Mouse (Mus musculus): ENCODE data around the gene Zfp281.

Gene Zfp281

GRCm38 (mm10) chr1:136624146-136625018 is at the start of gene Zfp281:
Gene Zfp281 (plus strand): TSS chr1:136624901.
- DNase-seq = peak; percentile 92 to 94

- DNase-seq = no peak
These were observed 46.6 kb upstream of the Zfp281 start for GRCm38 (mm10) chr1:136577890-136578663.

DNA sequence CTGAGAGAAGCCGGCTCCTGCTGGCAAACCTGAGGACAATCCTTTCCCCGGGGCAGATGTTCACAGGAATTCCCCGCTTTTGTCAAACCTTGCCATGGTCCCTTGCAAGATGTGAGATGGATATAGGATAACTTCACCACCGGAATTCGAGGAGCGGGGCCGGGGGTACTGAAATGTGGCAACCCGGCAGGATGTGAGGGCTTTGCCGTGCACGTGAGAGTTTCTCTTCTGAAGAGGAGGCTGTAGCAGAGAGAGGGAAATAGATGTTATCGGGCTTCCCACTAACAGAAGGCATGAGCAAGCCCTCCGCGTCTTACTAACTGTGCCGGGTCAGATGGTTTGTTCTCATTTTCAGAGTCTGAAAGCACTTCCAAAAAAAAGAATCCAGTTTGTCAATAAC is 45.3 kb upstream of the Zfp281 start:
- peak in 1 of 2 experiments; percentile 21 for DNase-seq

DNA sequence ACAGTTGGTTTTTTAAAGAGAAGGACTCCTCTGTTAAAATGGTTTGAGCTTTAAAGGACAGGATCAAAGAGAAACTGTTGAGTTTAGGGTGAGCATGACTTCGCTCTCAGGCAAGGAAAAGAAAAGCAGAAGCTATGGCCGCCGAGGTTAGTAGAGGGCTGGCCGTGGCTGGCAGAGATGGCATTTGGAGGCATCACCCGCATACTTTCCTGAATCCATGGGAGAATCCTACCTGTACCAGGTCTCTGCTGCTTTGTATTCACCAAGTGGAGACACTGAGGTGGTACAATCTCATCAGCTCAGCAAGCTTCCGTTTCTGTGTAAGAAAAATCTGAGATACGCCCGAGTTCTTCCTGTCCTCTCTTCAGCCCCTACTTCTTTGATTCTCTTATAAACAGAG is 44.4 kb upstream of the Zfp281 start:
- DNase-seq = no peak

DNA sequence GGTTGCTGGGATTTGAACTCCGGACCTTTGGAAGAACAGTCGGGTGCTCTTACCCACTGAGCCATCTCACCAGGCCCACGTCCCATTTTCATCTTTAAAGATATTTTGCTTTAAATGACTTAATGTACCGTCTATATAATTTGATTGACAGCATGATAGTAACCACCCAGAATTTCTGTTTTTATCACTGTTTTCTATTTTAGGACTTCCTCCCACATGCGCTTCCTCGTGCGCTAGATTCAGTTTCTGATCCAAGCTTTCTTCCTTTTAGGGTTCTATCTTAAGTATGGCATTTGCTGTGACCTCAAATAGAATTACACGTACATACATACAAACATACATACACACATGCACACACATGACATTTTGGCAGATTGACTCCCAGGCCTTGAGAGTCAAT is 42.9 kb upstream of the Zfp281 start:
- DNase-seq = no peak

- DNase-seq = no peak
These were observed 36.8 kb upstream of the Zfp281 start for GRCm38 (mm10) chr1:136587761-136588405.

- no peak for DNase-seq
These were observed 35.8 kb upstream of the Zfp281 start for GRCm38 (mm10) chr1:136588908-136589307.

DNA sequence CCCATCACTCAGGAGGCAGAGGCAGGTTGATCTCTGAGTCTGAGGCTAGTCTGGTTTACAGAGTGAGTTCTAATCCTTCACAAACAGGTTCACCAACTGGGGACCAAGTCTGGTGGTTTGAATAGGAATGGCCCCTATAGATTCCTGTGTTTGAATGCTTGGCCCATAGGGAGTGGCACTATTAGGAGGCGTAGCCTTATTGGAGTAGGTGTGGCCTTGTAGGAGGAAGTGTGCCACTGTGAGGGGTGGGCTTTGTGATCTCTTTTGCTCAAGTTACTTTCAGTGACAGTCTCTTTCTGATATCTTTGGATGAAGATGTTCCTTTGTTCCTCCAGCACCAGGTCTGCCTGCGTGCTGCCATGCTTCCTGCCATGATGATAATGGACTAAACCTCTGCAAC is 32.0 kb upstream of the Zfp281 start:
- no peak for DNase-seq

DNA sequence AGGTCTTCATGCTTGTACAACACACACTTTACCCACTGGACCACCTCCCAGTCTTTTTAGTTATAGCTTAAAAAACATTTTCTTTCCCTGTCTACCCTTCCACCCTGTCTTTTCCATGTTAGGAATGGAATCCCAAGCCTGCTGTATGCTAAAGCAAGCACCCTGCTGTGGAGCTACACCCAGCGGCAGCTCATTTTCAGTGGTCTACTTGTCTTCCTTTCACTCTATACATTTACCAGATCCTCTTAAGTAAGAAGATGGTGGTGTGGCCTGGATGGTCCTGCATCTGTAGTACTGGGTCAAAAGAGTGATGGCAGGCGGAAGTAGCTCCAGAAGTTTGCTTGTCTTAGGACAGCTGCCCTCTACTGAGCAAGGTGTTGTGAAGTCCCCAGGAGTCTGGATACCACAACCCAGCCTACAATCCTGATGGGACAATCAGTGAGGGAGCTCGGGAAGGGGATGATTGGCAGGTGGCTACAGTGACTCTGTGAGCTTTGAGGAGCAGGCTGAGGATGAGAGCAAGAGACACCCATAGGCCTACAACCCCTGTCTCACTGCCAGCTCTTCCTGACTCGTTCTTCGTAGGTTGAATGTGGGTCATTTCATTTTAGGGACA is 30.4 kb upstream of the Zfp281 start:
- no peak for DNase-seq

- DNase-seq = no peak
These were observed 27.9 kb upstream of the Zfp281 start for GRCm38 (mm10) chr1:136596821-136597220.

DNA sequence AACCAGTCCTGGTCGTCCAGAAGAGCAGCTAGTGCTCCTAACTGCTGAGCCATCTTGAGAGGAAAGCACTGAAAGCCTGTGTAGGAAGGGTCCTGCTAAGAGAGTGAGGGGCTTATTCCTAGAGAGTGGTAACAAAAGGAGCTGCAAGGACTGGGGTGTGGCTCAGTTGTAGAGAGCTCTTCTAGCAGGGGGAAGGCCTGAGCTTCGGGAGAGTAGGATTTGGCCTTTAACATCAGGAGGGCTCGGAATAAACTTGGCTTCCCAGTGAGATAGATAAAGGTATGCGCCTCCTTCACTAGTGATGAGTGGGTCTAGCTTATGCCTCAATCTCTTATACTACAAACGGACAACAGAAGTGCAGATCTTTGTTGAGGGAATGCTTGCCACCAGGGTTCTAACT is 26.4 kb upstream of the Zfp281 start:
- no peak for DNase-seq

- no peak for DNase-seq
These were observed 24.6 kb upstream of the Zfp281 start for GRCm38 (mm10) chr1:136600067-136600466.

GRCm38 (mm10) chr1:136600647-136601345 is 23.9 kb upstream of the Zfp281 start:
- DNase-seq = no peak

GRCm38 (mm10) chr1:136601346-136601888 is 23.3 kb upstream of the Zfp281 start:
- no peak for DNase-seq

GRCm38 (mm10) chr1:136602303-136602702 is 22.4 kb upstream of the Zfp281 start:
- DNase-seq = no peak

GRCm38 (mm10) chr1:136604190-136604589 is 20.5 kb upstream of the Zfp281 start:
- no peak for DNase-seq

DNA sequence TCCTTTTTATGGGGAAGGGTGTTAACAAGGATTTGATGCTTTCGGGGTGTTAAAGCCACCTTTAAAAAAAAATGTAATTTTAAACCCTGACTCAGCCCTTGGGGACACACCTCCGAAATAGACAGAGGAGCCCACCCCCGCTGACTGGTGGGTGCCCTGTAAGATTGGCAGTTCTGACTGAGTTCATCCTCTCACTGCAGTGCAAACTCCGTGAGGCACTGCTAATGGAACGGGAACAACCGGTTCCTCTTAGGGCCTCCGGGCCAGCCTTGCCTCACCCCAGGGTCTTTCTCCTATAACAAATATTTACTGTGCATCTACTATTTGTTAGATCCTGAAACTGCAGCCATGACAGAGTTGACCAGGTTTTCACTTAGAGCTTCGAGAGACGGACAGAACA is 18.9 kb upstream of the Zfp281 start:
- DNase-seq = no peak

- no peak for DNase-seq
These were observed 18.4 kb upstream of the Zfp281 start for GRCm38 (mm10) chr1:136606278-136606677.

GRCm38 (mm10) chr1:136608339-136609261 is 16.1 kb upstream of the Zfp281 start:
- DNase-seq = no peak

DNA sequence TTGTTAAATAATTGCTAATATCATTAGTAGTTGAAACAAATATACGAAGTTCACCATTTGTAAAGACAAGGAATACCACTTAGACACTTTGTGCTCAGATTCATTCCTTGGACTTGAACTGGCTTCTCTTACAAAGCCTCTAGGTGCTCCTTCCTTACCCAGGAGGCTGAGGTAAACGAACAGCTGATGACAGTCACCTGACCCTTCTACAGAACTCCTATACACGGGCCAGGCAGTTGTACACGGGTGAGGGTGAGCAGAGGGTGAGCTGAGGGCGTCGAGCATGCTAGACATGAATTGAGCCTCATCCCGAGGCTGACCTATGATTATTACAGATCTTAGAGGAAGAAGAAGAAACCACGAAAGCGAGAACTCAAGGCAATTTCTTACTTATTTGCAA is 12.9 kb upstream of the Zfp281 start:
- no peak for DNase-seq

- no peak for DNase-seq
These were observed 11.4 kb upstream of the Zfp281 start for GRCm38 (mm10) chr1:136613300-136613751.

Measured in thymus, adult 18-20 months (tissue).